Mouse (Mus musculus) bone marrow, adult 2 months (tissue): ENCODE data around the gene Arl3. TPM values are rescaled to one million over a fixed set of nuclear protein-coding genes. Genes with fewer than 3 reads are reported as not detected.
A peak's percentile ranks its signal among the peaks of the same experiment; 100 is the strongest.

Experiments used
- H3K27ac ChIP-seq: fragments of 200-500 bp; 2 replicates; pipeline ENCODE4 v1.5.1; 2012; ENCODE audit warnings: low read depth, mild to moderate bottlenecking, control low read depth, inconsistent platforms, low read length; ENCODE audit not compliant: control insufficient read depth, poor library complexity, insufficient read depth
- H3K4me1 ChIP-seq: fragments of 200-500 bp; 2 replicates; pipeline ENCODE4 v1.6.1; 2011; ENCODE audit warnings: low read length; ENCODE audit not compliant: control insufficient read depth, insufficient read depth
- H3K4me3 ChIP-seq: fragments of 200-500 bp; replicated peaks from 2 replicates; pipeline ENCODE3; 2011; ENCODE audit warnings: mild to moderate bottlenecking, low read depth, low read length, control low read depth; ENCODE audit not compliant: control insufficient read depth
- CTCF ChIP-seq: fragments of 200-500 bp; IDR thresholded peaks from 2 replicates; pipeline ENCODE4 v1.5.1; 2011; ENCODE audit warnings: low read length, control low read depth; ENCODE audit not compliant: control insufficient read depth, insufficient read depth
- POLR2A ChIP-seq: fragments of 200-500 bp; IDR thresholded peaks from 2 replicates; pipeline ENCODE4 v1.6.1; 2011; ENCODE audit warnings: low read depth, mild to moderate bottlenecking, control low read depth, low read length, borderline replicate concordance; ENCODE audit not compliant: control insufficient read depth
- WGBS: fragments of 180-500 bp; shearing (Covaris S2); methylation state at CpG from one replicate; pipeline ENCODE4 v1.1.7; 2018; 5-methylcytosine and 5-hydroxymethylcytosine counted together
- polyA plus RNA-seq: library from polyadenylated mRNA; stranded (reverse); fragments of >200 nt; gene quantifications from 2 replicates; pipeline ENCODE4 v1.2.4, GENCODE M21; 2011; ENCODE audit warnings: low replicate concordance; ENCODE audit not compliant: missing spikeins, insufficient read depth, insufficient read length

The Arl3 gene
- polyA plus RNA-seq, 1 experiment = 18.3 TPM

GRCm38 (mm10) chr19:46598720-46599252 lies 25.8 kb upstream of the Arl3 start, which contains the start of gene Wbp1l:
TSS of gene Wbp1l (plus strand) at chr19:46599084.
- H3K4me3 ChIP-seq = peak within 1 kb of the TSS; percentile 91
- TF ChIP-seq POLR2A (peak; percentile 84; the same call in 1 of the 2 replicates), CTCF (no peak)
- H3K4me1 ChIP-seq = peaks cover 2% of the 10 kb centered on the region; the same call in 1 of the 2 replicates
- peak within 1 kb of the TSS; percentile 76 for H3K27ac ChIP-seq
- WGBS = under 1% methylated on average over 22 of the region's 22 CpGs

GRCm38 (mm10) chr19:46598187-46598586 lies 25.2 kb upstream of the Arl3 start:
- H3K4me1 ChIP-seq = peaks cover 2% of the 10 kb centered on the region; the same call in 1 of the 2 replicates
- 93% methylated on average over 4 of the region's 4 CpGs for WGBS
- TF ChIP-seq CTCF (no peak), POLR2A (no peak)
- H3K27ac ChIP-seq = no peak overlapping the region
- H3K4me3 ChIP-seq = no peak overlapping the region

DNA sequence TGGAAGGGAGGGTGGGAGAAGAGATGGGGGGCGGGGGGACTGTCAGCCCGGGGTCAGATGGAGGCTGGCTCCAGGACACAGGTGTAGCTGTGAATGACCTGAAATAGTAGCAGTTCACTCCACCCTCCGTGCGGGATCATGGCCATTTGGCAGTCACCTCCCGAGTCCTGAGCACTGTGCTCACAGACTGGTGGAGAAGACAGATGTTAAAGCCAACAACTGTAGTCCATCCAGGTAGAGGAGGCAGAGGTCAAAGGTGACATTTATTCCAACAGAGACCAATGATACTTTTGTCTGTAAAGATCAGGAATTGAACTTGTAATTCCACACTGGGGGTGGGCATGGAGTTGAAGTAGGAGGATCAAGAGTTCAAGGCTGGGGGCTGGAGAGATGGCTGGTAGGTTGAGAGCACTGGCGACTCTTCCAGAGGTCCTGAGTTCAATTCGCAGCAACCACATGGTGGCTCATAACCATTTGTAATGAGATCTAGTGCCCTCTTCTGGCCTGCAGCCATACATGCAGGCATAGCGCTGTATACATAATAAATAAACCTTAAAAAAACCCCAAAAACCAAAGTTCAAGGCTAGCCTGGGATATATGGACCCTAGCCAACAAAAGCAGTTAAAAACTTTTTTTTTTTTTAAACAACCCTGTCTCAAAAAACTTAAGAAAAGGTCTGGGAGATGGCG lies 19.9 kb upstream of the Arl3 start:
- WGBS = 83% methylated on average over 9 of the region's 9 CpGs
- no peak for TF ChIP-seq POLR2A
- TF ChIP-seq CTCF = 0 out of 2 replicates have a peak, but pooled peaks have one; percentile 2
- Histone ChIP-seq H3K4me3 (no peak overlapping the region), H3K27ac (no peak overlapping the region), H3K4me1 (no peaks in the 10 kb centered on the region)

GRCm38 (mm10) chr19:46591575-46591974 lies 18.6 kb upstream of the Arl3 start:
- Histone ChIP-seq H3K4me3 (no peak overlapping the region), H3K4me1 (no peaks in the 10 kb centered on the region), H3K27ac (no peak overlapping the region)
- TF ChIP-seq CTCF (no peak), POLR2A (no peak)
- 87% methylated on average over 6 of the region's 6 CpGs for WGBS

DNA sequence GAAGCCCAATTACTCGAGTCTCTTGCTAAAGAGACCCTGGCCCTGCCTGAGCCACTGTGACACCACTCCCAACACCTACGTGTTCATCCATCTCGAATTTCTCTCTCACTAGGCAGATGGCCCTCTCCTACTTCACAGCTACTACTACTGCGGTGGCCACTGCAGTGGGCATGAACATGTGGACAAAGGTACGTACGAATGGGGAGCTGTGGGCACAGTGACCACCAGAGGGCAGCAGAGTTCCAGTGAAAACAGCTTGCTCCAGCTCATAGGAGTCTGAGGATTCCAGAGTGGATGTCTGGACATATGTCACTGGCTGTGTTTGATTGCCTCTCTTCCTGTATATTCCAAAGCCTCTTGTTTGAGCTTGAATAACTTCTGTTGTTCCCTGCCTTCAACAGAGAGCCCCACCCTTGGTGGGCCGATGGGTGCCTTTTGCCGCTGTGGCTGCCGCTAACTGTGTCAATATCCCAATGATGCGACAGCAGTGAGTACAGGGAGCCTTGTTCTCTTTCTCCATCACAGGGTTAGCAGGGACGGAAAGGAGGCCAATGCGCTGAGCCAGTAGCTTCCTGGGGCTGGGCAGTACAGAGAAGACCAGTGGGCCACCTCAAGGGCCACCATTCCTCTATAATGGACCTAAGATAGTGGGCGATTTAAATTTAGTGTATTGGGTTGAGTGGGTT lies 15.0 kb upstream of the Arl3 start:
- no peak overlapping the region for H3K4me3 ChIP-seq
- WGBS = 62% methylated on average over 13 of the region's 13 CpGs
- H3K27ac ChIP-seq = no peak overlapping the region
- TF ChIP-seq CTCF = peak; percentile 98
- no peak for TF ChIP-seq POLR2A
- no peaks in the 10 kb centered on the region for H3K4me1 ChIP-seq

GRCm38 (mm10) chr19:46575196-46575595 lies 2.2 kb upstream of the Arl3 start:
- H3K27ac ChIP-seq = no peak overlapping the region
- TF ChIP-seq CTCF (no peak), POLR2A (no peak)
- H3K4me1 ChIP-seq = no peaks in the 10 kb centered on the region
- 88% methylated on average over 4 of the region's 4 CpGs for WGBS
- H3K4me3 ChIP-seq = no peak overlapping the region

DNA sequence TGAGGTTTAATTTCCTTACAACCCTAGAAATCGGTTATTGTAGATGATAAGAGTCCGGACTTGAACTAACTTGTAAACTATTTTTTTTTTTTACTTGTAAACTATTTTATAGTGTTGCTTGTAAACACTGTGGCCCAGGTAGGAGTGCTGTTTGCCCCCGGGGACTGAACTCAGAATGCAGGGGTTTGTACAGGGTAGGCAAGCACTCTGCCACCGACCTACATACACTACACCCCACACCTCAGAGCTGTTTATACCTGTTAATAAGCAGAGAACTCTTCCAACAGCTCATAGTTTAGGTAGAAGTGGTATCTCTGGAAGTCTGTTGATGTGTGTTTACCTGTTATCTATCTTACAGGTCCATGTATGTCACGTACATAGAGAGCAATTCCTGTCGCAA lies 992 bp upstream of the Arl3 start:
- TF ChIP-seq POLR2A (no peak), CTCF (no peak)
- Histone ChIP-seq H3K27ac (no peak overlapping the region), H3K4me1 (no peaks in the 10 kb centered on the region), H3K4me3 (no peak overlapping the region)
- WGBS = 36% methylated on average over 6 of the region's 6 CpGs

DNA sequence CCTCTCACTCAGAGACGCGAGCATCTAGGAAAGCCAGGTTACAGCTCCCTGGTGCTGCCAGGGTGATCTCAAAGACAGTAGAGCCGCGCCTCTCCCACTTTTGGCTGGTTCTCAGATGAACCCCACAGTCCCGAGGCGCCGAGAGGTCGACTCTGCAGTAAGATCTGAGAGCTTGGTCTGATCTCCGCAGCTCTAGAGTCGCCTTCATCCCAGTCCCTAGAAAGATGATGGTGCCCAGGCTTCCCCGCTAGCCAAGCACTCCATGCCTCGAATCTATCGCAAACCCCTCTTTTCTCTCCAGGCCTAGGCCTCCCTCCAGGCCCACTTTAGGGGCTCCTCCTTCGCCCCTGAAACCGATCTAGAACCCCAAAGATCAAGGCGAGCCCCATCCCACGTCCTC lies 450 bp downstream of the Arl3 start:
- Histone ChIP-seq H3K4me3 (peak overlapping the region; percentile 82), H3K27ac (peak overlapping the region; percentile 17; the same call in 1 of the 2 replicates), H3K4me1 (no peaks in the 10 kb centered on the region)
- TF ChIP-seq POLR2A = no peak
- TF ChIP-seq CTCF = no peak
- WGBS = 2% methylated on average over 17 of the region's 17 CpGs
